Mouse (Mus musculus): ENCODE results near the gene Det1. TPM values are rescaled to one million over a fixed set of nuclear protein-coding genes. Genes with fewer than 3 reads are reported as not detected.

Gene Det1
- polyA plus RNA-seq, 2 experiments = 6.3 to 6.9 TPM

DNA sequence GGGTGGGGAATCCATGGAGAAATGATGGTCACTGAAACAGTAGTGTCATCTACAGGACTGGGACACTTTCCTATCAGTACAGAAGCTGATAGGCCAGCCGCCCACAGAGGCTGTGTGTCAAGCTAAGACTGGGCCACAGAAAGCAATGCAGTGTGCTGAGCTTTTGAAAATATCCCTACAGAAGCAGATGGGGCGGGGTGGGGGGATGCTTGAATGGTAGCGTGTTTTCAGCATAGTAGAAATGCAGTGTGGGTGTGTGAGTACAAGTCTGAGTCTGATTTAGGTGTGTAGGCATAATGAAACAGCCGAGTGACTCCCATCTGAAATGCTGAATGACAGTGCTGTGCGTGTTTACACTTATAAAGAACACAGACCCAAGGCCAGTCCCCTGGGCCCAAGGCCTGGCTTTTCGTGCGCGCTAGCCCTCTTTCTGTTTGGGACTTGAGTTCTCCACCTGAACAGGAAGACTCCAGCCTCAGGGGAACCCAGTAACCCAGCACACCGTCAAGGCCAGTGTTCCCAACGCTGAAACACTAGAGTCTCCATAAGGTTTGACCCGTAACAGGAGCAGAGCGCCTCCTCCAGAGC, 59.2 kb downstream of the Det1 start:
- H3K4me3 ChIP-seq (ENCODE audit: insufficient read depth in 1 of 2, low read depth in 2 of 2, low read length in 2 of 2) = no peak overlapping the region
- H3K4me2 ChIP-seq (ENCODE audit: low read depth) = no peak overlapping the region
- H3K9ac ChIP-seq (replicated peaks) = no peak overlapping the region
- H3K27ac ChIP-seq = no peak overlapping the region
- ATAC-seq (ENCODE audit: insufficient read depth) = no peak
- no peaks in the 10 kb centered on the region for H3K27me3 ChIP-seq (ENCODE audit: control insufficient read depth, insufficient read depth, low read length)
- H3K9me3 ChIP-seq (ENCODE audit: control insufficient read depth, low read length) = no peaks in the 10 kb centered on the region
- TF ChIP-seq CTCF (IDR thresholded peaks at IDR 0.05; ENCODE audit: low read depth) (no peak), EP300 (IDR thresholded peaks at IDR 0.05; ENCODE audit: low read depth) (no peak)
- peaks cover 14% of the 10 kb centered on the region for H3K36me3 ChIP-seq (replicated peaks; ENCODE audit: control insufficient read depth, insufficient read depth, low read depth)
- DNase-seq (ENCODE audit: low read depth in 3 of 3, low spot score in 3 of 3) = no peak
- 74% methylated on average over 12 of the region's 12 CpGs for WGBS (ENCODE audit: insufficient replicate concordance)
- H3K4me1 ChIP-seq (replicated peaks; ENCODE audit: control insufficient read depth in 2 of 2, insufficient read depth in 2 of 2, low read length in 1 of 2) = peaks cover 5% of the 10 kb centered on the region in 2 experiments; a peak in 3 of 4 replicates

DNA sequence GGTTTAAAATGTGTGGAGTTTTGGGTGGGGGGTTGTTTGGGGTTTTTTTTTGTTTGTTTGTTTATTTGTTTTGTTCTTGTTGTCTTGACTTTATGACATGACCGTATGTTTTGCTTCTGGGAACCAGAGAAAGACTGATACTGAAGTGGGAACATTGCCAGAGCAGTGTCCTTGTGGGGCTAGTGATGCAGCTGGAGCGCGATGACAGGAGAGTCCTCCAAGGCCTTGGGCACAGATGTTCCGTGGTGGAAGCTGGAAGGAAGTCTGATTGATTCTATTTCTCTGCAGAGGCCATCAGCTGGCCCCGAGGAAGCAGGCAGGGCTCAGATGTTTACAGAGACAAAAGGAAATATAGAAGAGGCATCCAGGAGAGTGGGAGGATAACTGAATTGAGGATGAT, 61.2 kb downstream of the Det1 start:
- TF ChIP-seq CTCF (IDR thresholded peaks at IDR 0.05; ENCODE audit: low read depth) = no peak
- no peak for TF ChIP-seq EP300 (IDR thresholded peaks at IDR 0.05; ENCODE audit: low read depth)
- H3K4me3 ChIP-seq (ENCODE audit: insufficient read depth in 1 of 2, low read depth in 2 of 2, low read length in 2 of 2) = no peak overlapping the region
- no peaks in the 10 kb centered on the region for H3K27me3 ChIP-seq (ENCODE audit: control insufficient read depth, insufficient read depth, low read length)
- ATAC-seq (ENCODE audit: insufficient read depth) = no peak
- DNase-seq (ENCODE audit: low read depth in 3 of 3, low spot score in 3 of 3) = no peak
- H3K9ac ChIP-seq (replicated peaks) = no peak overlapping the region
- H3K4me2 ChIP-seq (ENCODE audit: low read depth) = no peak overlapping the region
- peaks cover 10 to 12% of the 10 kb centered on the region in 2 experiments; a peak in 3 of 4 replicates for H3K4me1 ChIP-seq (replicated peaks; ENCODE audit: control insufficient read depth in 2 of 2, insufficient read depth in 2 of 2, low read length in 1 of 2)
- H3K36me3 ChIP-seq (replicated peaks; ENCODE audit: control insufficient read depth, insufficient read depth, low read depth) = peaks cover 14% of the 10 kb centered on the region
- no peak overlapping the region for H3K27ac ChIP-seq
- 76% methylated on average over 5 of the region's 5 CpGs for WGBS (ENCODE audit: insufficient replicate concordance)
- H3K9me3 ChIP-seq (ENCODE audit: control insufficient read depth, low read length) = no peaks in the 10 kb centered on the region

DNA sequence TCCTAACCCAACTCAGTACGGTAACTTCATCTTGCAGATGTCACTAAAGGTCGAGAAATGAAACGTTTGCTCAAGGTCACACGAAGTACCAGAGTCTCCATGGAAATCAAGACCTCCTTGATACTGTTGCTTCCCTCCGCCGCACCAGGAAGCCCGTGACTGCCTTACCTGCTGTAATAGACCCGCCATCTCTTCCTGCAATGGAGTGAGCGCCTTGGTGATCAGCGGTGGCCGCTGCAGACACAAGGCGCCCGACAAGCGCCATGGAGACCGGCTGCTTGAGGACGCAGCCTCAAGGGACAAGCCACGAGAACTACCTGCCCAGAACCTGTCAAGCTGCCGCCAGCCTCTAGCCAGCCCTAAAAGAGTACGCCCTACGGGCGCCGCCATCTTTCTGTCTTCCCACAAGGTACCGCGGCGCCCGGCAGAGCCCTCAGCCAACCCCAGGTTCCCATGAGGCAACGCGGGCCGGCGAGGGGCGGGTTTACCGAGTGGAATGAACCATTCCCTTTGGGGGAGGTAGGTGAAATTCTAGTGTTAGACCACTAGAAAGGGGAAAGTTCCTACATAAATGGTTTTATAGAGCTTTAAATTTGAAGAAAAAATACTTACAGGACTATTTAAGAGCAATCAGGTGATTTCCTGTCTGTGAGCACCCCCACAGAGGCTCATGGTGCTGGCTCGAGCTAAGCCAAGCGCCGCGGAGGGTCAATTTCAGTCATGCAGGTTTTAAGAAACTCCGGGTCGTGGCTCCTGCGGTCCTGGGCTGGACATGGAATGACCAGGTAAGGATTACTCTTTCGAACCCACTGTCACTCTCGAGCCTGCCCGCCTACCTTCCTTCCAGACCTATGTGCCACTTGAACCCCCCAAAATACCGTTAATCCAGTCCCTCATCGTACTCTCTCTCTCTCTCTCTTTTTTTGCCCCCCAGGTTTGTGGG, 64.2 kb downstream of the Det1 start, which contains the start of the genes Mrps11 and Mrpl46:
TSS of gene Mrps11 (plus strand) at position 481 of the 943 bp plus-strand sequence.
TSS of gene Mrpl46 (minus strand) at position 893 of the 943 bp plus-strand sequence.
- Histone ChIP-seq H3K9me3 (ENCODE audit: control insufficient read depth, low read length) (no peaks in the 10 kb centered on the region), H3K27me3 (ENCODE audit: control insufficient read depth, insufficient read depth, low read length) (no peaks in the 10 kb centered on the region), H3K9ac (replicated peaks) (peak within 1 kb of the TSS; percentile 94), H3K36me3 (replicated peaks; ENCODE audit: control insufficient read depth, insufficient read depth, low read depth) (peaks cover 4% of the 10 kb centered on the region; the same call in 1 of the 2 replicates), H3K27ac (peak within 1 kb of the TSS; percentile 45; the same call in 1 of the 2 replicates), H3K4me1 (replicated peaks; ENCODE audit: control insufficient read depth in 2 of 2, insufficient read depth in 2 of 2, low read length in 1 of 2) (peaks cover 9 to 12% of the 10 kb centered on the region in 2 experiments; a peak in 3 of 4 replicates), H3K4me3 (ENCODE audit: insufficient read depth in 1 of 2, low read depth in 2 of 2, low read length in 2 of 2) (peak within 1 kb of the TSS; percentile 81 to 98), H3K4me2 (ENCODE audit: low read depth) (peak within 1 kb of the TSS; percentile 94)
- under 1% methylated on average over 44 of the region's 44 CpGs for WGBS (ENCODE audit: insufficient replicate concordance)
- DNase-seq (ENCODE audit: low read depth in 3 of 3, low spot score in 3 of 3) = peak; percentile 77 to 80 (median 78)
- TF ChIP-seq CTCF (IDR thresholded peaks at IDR 0.05; ENCODE audit: low read depth) (no peak), EP300 (IDR thresholded peaks at IDR 0.05; ENCODE audit: low read depth) (no peak)
- peak; percentile 99 for ATAC-seq (ENCODE audit: insufficient read depth)

DNA sequence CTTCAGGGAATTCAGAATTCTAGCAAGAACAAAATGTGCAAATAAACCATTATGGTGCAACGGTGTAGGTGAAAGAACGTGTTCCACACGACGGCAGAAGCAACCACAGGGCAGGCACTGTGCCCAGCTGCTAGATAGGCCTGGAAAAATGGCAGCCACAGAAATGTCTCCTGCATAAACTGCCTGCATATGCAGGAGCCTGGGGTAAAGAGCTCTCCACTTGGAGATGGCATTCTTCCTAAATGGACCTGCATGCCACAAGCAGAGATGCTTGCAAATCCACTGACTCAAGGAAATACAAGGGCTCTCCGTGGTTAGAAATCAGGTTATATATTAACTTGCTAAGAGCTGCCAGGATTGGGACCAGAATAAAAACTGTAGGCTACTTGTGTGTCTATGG, 68.3 kb downstream of the Det1 start:
- 72% methylated on average over 5 of the region's 5 CpGs for WGBS (ENCODE audit: insufficient replicate concordance)

More for the DNA sequence above, 68.3 kb downstream of the Det1 start:
- Histone ChIP-seq H3K27me3 (ENCODE audit: control insufficient read depth, insufficient read depth, low read length) (no peaks in the 10 kb centered on the region), H3K4me3 (ENCODE audit: insufficient read depth in 1 of 2, low read depth in 2 of 2, low read length in 2 of 2) (no peak overlapping the region), H3K9me3 (ENCODE audit: control insufficient read depth, low read length) (no peaks in the 10 kb centered on the region), H3K9ac (replicated peaks) (no peak overlapping the region), H3K27ac (no peak overlapping the region), H3K36me3 (replicated peaks; ENCODE audit: control insufficient read depth, insufficient read depth, low read depth) (peaks cover 11% of the 10 kb centered on the region), H3K4me1 (replicated peaks; ENCODE audit: control insufficient read depth in 2 of 2, insufficient read depth in 2 of 2, low read length in 1 of 2) (peaks cover 5 to 8% of the 10 kb centered on the region in 2 experiments; a peak in 3 of 4 replicates), H3K4me2 (ENCODE audit: low read depth) (no peak overlapping the region)
- DNase-seq (ENCODE audit: low read depth in 3 of 3, low spot score in 3 of 3) = no peak
- TF ChIP-seq EP300 (IDR thresholded peaks at IDR 0.05; ENCODE audit: low read depth) (no peak), CTCF (IDR thresholded peaks at IDR 0.05; ENCODE audit: low read depth) (no peak)
- no peak for ATAC-seq (ENCODE audit: insufficient read depth)

Small RNA genes within 50 kb of the gene (microRNA-seq; reads per million reads assigned to microRNA genes)
- gene Mir7-2 = 17.8 reads per million, percentile 27 among the genes with 10 or more reads in this experiment

Other genes with a start within 250 kb of the Det1 start
- gene Ntrk3, start 109.3 kb downstream of the Det1 start, polyA plus RNA-seq (2012; rRNA removed) = 0.25 and 0.50 TPM in 2 replicates
- 0.03 and 0.14 TPM in 2 replicates for gene Ntrk3, start 109.3 kb downstream of the Det1 start, polyA plus RNA-seq (2014; fragmentation: Nextera tagmentation; extraction: Ambion mirVana)
- gene Mrps11, start 64.1 kb downstream of the Det1 start, polyA plus RNA-seq (2012; rRNA removed) = 41.3 and 45.2 TPM in 2 replicates
- gene Mrps11, start 64.1 kb downstream of the Det1 start, polyA plus RNA-seq (2014; fragmentation: Nextera tagmentation; extraction: Ambion mirVana) = 40.8 and 46.3 TPM in 2 replicates
- 16.3 and 22.4 TPM in 2 replicates for gene Mrpl46, start 63.7 kb downstream of the Det1 start, polyA plus RNA-seq (2012; rRNA removed)
- gene Mrpl46, start 63.7 kb downstream of the Det1 start, polyA plus RNA-seq (2014; fragmentation: Nextera tagmentation; extraction: Ambion mirVana) = 52.9 and 55.1 TPM in 2 replicates
- gene Aen, start 48.6 kb upstream of the Det1 start, polyA plus RNA-seq (2012; rRNA removed) = 10.6 and 14.0 TPM in 2 replicates
- 12.6 and 15.0 TPM in 2 replicates for gene Aen, start 48.6 kb upstream of the Det1 start, polyA plus RNA-seq (2014; fragmentation: Nextera tagmentation; extraction: Ambion mirVana)
- gene Isg20, start 66.2 kb upstream of the Det1 start, polyA plus RNA-seq (2012; rRNA removed) = 47.0 and 47.2 TPM in 2 replicates
- gene Isg20, start 66.2 kb upstream of the Det1 start, polyA plus RNA-seq (2014; fragmentation: Nextera tagmentation; extraction: Ambion mirVana) = 52.7 and 72.1 TPM in 2 replicates
- 0.04 TPM in 1 of 2 replicates, not detected in the other for gene Acan, start 206.2 kb upstream of the Det1 start, polyA plus RNA-seq (2012; rRNA removed)
- not detected in 2 replicates for gene Acan, start 206.2 kb upstream of the Det1 start, polyA plus RNA-seq (2014; fragmentation: Nextera tagmentation; extraction: Ambion mirVana)